Mouse (Mus musculus): ENCODE data around the gene Mical2. TPM values are rescaled to one million over a fixed set of nuclear protein-coding genes. Genes with fewer than 3 reads are reported as not detected.

The Mical2 gene
- polyA plus RNA-seq, 1 experiment from 2014 or later, result 1.5 TPM

DNA sequence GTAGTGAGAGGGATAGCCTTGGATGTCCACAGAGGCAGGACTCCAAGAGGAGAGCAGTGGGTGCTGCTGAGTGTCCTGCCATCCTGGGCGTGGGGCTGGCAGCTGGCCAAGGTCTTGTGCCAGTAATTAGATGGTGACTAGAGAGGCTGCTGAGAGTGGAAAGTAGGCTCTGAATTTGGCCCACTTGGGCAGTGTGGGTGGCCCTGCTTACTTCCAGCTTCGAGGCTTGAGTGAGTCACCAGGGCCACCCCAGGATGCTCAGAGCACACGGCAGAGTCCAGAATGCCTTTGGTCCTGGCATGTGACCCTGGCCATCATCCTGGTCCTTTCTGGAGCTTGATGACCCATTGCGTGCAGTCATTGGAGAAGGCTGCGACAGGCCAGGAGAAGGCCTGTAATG, 232.8 kb downstream of the Mical2 start:
- no peaks in the 10 kb centered on the region for H3K27me3 ChIP-seq
- H3K4me2 ChIP-seq (replicated peaks), result no peak overlapping the region
- no peak for ATAC-seq
- H3K9ac ChIP-seq (replicated peaks), result no peak overlapping the region
- H3K4me3 ChIP-seq (replicated peaks), result no peak overlapping the region
- 86% methylated on average over 5 of the region's 5 CpGs for WGBS
- H3K27ac ChIP-seq, result no peak overlapping the region
- peaks cover 26% of the 10 kb centered on the region for H3K4me1 ChIP-seq (replicated peaks)
- no peaks in the 10 kb centered on the region for H3K36me3 ChIP-seq
- H3K9me3 ChIP-seq, result no peaks in the 10 kb centered on the region

Other genes with a start within 250 kb of the Mical2 start
- 87.2 and 90.3 TPM in 2 replicates for gene Usp47, start 202.4 kb upstream of the Mical2 start, polyA plus RNA-seq (2015; fragmentation: Nextera tagmentation; extraction: Ambion mirVana)
- gene Dkk3, start 66.8 kb upstream of the Mical2 start, polyA plus RNA-seq (2015; fragmentation: Nextera tagmentation; extraction: Ambion mirVana), result 18.9 and 19.8 TPM in 2 replicates
- gene Parva, start 201.6 kb downstream of the Mical2 start, polyA plus RNA-seq (2015; fragmentation: Nextera tagmentation; extraction: Ambion mirVana), result 29.3 and 30.3 TPM in 2 replicates

All from midbrain, embryonic 13.5 days (tissue).